20 mouse cellular contexts compared by ENCODE assay signal in the genomic region with DNA sequence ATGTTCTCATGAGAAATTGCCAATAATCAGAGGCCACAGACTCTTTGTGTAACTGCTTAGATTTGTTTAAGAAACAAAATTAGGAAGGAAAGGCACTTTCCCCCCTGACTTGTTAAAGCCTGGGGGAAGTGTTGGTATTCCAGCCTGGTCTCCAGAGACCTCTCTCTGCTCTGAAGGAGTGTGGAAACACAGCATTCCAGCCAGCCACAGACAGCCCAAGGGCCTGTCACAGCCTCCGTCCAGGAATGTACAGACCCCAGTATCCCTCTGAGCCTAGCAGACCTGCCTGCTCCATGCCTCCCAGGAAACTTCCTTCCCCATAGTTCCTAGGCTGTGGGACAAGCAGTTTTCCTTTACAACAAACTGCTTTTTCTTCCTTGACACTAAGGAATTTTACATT.
DNase-seq lines count a peak whose midpoint lies in the region; ATAC-seq and TF ChIP-seq lines count a peak whose summit lies in the region.
"Had no signal": no experiment of that assay in that cellular context is flagged by ENCODE, and none has a peak within 500 bp of the region (broad histone marks: within the 10 kb centered on the region; RNA-seq: fewer than 3 reads in every experiment).

No protein-coding gene starts in this region.

- H3K9me3 ChIP-seq in lung, embryonic 16.5 days (ENCODE audit: control insufficient read depth, low read length), result no peaks in the 10 kb centered on the region
- H3K9me3 ChIP-seq in limb, embryonic 15.5 days, result no peaks in the 10 kb centered on the region
- H3K9me3 ChIP-seq: embryonic facial prominence, embryonic 15.5 days; heart, embryonic 13.5 days; midbrain, embryonic 13.5 days; neural tube, embryonic 15.5 days had no signal

- H3K27ac ChIP-seq in lung, embryonic 16.5 days (ENCODE audit: low read length), result 0 out of 2 replicates have a peak overlapping the region, but pooled peaks have one; percentile 23
- 0 out of 2 replicates have a peak overlapping the region, but pooled peaks have one; percentile 1 for H3K27ac ChIP-seq in embryonic fibroblast, embryonic 13.5 days (ENCODE audit: insufficient read depth, low read length)
- peak overlapping the region; percentile 33 for H3K27ac ChIP-seq in limb, embryonic 15.5 days
- H3K27ac ChIP-seq: embryonic facial prominence, embryonic 15.5 days; heart, embryonic 13.5 days; hindbrain, embryonic 14.5 days; midbrain, embryonic 13.5 days; neural tube, embryonic 15.5 days had no signal

- no peak for ATAC-seq in lung, embryonic 16.5 days (ENCODE audit: low read depth)
- ATAC-seq in limb, embryonic 15.5 days (ENCODE audit: insufficient number of reproducible peaks, low FRiP score, low TSS enrichment, low read depth), result no peak
- ATAC-seq: midbrain, embryonic 13.5 days had no signal

- no peaks in the 10 kb centered on the region; the same call in 1 of the 2 replicates for H3K27me3 ChIP-seq in lung, embryonic 16.5 days (ENCODE audit: control insufficient read depth, insufficient read depth, low read depth, low read length)
- H3K27me3 ChIP-seq in limb, embryonic 15.5 days, result peaks cover 22% of the 10 kb centered on the region; the same call in 1 of the 2 replicates
- H3K27me3 ChIP-seq: midbrain, embryonic 13.5 days had no signal

- no peak overlapping the region for H3K4me3 ChIP-seq in lung, embryonic 16.5 days (ENCODE audit: low read length)
- H3K4me3 ChIP-seq in embryonic fibroblast, embryonic 13.5 days (ENCODE audit: insufficient read depth, low read length), result no peak overlapping the region
- H3K4me3 ChIP-seq in limb, embryonic 15.5 days, result no peak overlapping the region
- H3K4me3 ChIP-seq: embryonic facial prominence, embryonic 15.5 days; heart, embryonic 13.5 days; midbrain, embryonic 13.5 days; neural tube, embryonic 15.5 days had no signal

- H3K9ac ChIP-seq in lung, embryonic 16.5 days (ENCODE audit: low read length), result no peak overlapping the region
- no peak overlapping the region for H3K9ac ChIP-seq in limb, embryonic 15.5 days
- H3K9ac ChIP-seq: embryonic facial prominence, embryonic 15.5 days; heart, embryonic 13.5 days; hindbrain, embryonic 14.5 days; midbrain, embryonic 13.5 days; neural tube, embryonic 15.5 days had no signal

- no peak overlapping the region for H3K4me2 ChIP-seq in lung, embryonic 16.5 days (ENCODE audit: low read depth, low read length)
- no peak overlapping the region for H3K4me2 ChIP-seq in limb, embryonic 15.5 days
- H3K4me2 ChIP-seq: embryonic facial prominence, embryonic 15.5 days; heart, embryonic 13.5 days; hindbrain, embryonic 14.5 days; midbrain, embryonic 13.5 days; neural tube, embryonic 15.5 days had no signal

- no peak for TF ChIP-seq CTCF in embryonic fibroblast, embryonic 13.5 days (IDR thresholded peaks at IDR 0.05; ENCODE audit: borderline replicate concordance, insufficient read depth, low read length)

- DNase-seq in embryo, embryonic 10 days (ENCODE audit: low spot score), result peak; percentile 48
- no peak for DNase-seq in embryo, embryonic 11 days
- no peak for DNase-seq in lung, postnatal 36 days
- DNase-seq in right cerebral cortex, postnatal 25 days, result no peak
- DNase-seq in MN1 (ENCODE audit: low spot score), result no peak
- DNase-seq: cerebellum, adult 18-20 months; cerebellum, postnatal 25 days; heart, adult 18-20 months; kidney, adult 18-20 months; lung, adult 2 months; right cerebral cortex, postnatal 14 days; thymus, adult 18-20 months had no signal

- TF ChIP-seq POLR2A in embryonic fibroblast, embryonic 13.5 days (IDR thresholded peaks at IDR 0.05; ENCODE audit: low read depth, low read length), result no peak

- no peaks in the 10 kb centered on the region for H3K36me3 ChIP-seq in lung, embryonic 16.5 days (ENCODE audit: control insufficient read depth, insufficient read depth, low read length)
- no peaks in the 10 kb centered on the region for H3K36me3 ChIP-seq in limb, embryonic 15.5 days
- H3K36me3 ChIP-seq: embryonic facial prominence, embryonic 15.5 days; heart, embryonic 13.5 days; midbrain, embryonic 13.5 days; neural tube, embryonic 15.5 days had no signal

- H3K4me1 ChIP-seq in lung, embryonic 16.5 days (replicated peaks; ENCODE audit: control insufficient read depth, insufficient read depth, low read length), result peaks cover 36% of the 10 kb centered on the region
- 0 out of 2 replicates have a peak, but pooled peaks cover 9% of the 10 kb centered on the region for H3K4me1 ChIP-seq in embryonic fibroblast, embryonic 13.5 days (ENCODE audit: control insufficient read depth, insufficient read depth, low read length)
- H3K4me1 ChIP-seq in limb, embryonic 15.5 days, result peaks cover 47% of the 10 kb centered on the region

- 25% methylated on average over 1 of the region's 1 CpGs for WGBS in lung, embryonic 16.5 days
- 0% methylated on average over 1 of the region's 1 CpGs for WGBS in limb, embryonic 15.5 days
